Mouse (Mus musculus) gonadal fat pad, adult 2 months (tissue): ENCODE measurements around the gene Ppp3cb. TPM values are rescaled to one million over a fixed set of nuclear protein-coding genes. Genes with fewer than 3 reads are reported as not detected.
A peak's percentile ranks its signal among the peaks of the same experiment; 100 is the strongest.

Experiments used
- DNase-seq: peaks from one replicate; pipeline ENCODE4 v3.0.0-alpha.2; 2012; ENCODE audit warnings: low read depth
- polyA plus RNA-seq: library from polyadenylated mRNA; depleted of rRNA; stranded (reverse); fragments of >200 nt; gene quantifications from 2 replicates; pipeline ENCODE4 v1.2.3, GENCODE M21; 2012; rRNA removed

The Ppp3cb gene
- 13.9 and 16.8 TPM in 2 replicates for polyA plus RNA-seq

DNA sequence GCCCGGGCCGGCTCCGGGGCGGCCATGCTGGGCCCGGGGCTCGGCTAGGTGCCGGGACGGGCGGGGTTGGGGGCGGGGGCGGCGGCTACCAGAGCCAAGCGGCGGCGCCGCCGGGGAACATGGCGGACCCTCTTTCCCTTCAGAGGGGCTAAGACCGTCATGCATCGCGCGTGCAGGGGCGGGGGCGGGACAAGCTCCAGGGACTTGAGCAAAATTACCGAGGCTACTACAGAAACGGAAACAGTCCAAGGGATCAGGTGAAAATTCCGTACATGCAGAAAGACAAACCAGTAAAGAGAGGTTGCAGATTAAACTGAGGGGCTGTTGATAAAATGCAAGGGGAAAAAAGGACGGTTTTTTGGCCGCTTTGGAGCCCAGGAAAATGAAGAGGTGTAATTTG is at the start of gene Ppp3cb:
Gene Ppp3cb, minus strand, starts transcription at position 159 of the 400 bp plus-strand sequence.
- DNase-seq, result peak; percentile 46

DNA sequence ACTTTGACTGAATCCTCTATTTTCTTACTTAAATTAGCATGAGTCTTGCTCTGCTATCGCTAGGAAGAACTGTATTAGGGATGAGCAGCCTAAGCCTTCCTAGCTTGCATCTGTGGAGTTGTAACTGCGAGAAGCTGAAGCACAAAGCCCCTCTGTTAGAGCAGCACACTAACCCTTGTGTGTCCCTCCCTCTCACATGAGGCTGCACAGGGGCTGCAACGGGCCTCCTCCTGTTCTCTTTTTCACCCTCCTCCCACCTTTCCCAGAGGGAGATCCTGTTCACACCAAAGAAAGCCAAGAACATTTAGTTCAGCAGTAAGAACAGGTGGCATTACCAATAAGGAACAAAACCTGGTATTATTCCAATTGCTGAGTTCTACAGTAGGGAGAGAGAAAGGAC is 49.4 kb upstream of the Ppp3cb start:
- no peak for DNase-seq

DNA sequence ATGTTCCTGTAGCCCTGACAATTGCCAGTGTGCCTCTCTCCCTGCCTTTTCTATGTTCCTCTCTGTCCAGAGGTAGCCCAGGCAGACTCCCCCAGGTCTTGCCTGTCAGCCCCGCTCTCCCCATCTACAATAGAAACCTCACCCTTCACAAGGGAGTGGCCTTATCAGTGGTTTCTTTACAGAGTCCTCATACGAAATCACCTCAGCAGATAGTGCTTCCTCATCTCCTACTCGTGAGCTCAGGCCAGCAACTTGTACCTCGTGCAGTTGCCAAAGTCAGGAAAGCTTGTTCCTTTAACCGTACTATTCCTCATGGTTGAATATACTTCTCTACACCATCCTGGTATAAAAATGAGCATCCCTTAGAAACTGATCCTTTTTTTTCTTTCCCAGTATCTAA is 41.1 kb upstream of the Ppp3cb start:
- DNase-seq, result no peak

DNA sequence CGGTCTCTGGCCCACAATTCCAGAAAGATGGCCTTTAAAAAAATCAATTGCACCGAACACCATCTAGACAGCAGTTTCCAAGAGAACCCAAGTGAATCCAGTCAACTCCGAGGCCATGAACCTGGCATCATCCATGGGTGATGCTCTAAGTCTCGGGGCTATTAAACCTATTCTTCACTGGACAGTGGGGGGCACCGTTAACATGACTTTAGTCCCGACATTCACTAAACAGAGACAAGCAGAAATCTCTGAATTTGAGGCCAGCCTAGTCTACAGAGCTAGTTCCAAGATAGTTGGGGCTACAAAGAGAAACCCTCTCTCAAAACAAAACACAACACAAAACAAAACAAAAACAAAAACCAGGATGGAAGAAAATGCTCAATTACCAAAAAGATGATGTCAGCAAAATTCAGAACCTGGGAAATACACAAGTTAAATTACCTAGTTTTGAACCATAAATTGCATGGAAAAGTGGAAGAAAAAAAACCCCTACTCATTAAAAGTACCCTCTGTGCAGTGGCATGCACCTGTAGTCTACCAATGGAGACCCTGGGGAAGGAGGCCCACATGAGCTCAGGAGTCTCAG is 32.5 kb upstream of the Ppp3cb start:
- DNase-seq, result no peak

DNA sequence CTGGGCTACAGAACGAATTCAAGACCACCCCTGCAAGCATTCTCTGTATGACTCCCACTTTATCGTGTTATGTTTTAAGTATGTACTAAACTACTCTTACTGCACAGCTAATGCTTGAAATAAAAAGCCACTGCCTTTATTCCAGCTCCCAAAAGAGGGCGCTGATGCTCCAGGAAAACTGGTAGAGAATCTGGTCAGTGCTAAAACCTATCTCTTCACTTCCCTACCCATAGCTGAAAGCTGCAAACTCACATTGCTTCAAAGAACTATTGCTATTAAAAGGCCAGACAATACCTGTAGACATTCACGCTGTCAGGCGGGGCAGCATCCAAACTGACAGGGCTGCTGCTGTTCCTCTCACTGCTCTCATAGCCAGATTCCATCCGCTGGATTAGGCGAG is 29.8 kb upstream of the Ppp3cb start:
- no peak for DNase-seq

DNA sequence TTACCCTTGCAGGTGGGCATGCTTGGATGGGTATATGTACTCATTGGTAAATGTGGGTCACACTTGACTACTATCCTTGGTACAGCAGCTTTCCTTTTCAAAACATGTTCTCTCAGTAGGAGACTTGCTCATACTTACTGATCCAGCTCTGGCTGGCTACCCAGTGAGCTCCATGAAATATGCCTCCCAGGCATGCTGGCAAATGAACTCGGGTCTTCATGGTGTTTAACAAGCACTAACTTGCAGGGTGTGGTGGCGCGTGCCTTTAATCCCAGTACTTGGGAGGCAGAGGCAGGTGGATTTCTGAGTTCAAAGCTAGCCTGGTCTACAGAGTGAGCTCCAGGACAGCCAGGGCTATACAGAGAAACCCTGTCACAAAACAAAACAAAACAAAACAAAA is 26.8 kb upstream of the Ppp3cb start:
- DNase-seq, result peak; percentile 26

DNA sequence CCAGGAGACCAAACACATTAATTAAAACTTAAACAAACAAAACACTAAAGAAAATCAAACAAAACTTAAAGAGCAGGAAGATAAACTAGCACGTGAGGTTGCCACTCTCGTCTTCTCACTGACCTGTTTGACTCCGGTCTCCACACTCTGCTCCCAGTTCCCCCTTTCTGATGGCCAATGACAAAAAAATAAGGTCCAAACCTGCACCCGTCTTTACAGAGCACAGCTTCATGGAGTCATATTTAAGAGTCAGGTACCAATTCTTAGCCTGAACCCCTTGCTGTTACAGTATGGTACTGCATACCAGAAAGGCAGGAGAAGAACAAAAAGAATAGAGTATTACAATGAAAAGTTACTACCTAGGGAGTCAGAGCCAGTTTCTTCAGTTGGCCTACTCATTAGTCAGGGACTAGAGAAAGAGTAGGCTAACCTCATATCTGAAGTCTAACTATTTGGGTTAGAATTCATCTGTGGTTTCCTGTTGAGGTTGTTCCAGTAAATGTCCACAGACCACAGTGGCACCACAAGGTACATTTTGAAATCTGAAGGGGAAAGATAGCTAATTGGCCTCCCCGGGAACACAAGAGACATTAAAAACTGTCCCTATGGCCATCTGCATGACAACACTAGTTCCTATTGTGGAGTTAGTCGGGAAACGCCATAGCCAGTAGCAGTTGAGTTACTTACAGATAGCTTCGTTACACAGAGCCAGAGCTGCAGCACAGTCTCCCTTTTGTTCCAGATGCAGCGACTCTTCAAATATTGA is 19.1 kb upstream of the Ppp3cb start:
- DNase-seq, result no peak

DNA sequence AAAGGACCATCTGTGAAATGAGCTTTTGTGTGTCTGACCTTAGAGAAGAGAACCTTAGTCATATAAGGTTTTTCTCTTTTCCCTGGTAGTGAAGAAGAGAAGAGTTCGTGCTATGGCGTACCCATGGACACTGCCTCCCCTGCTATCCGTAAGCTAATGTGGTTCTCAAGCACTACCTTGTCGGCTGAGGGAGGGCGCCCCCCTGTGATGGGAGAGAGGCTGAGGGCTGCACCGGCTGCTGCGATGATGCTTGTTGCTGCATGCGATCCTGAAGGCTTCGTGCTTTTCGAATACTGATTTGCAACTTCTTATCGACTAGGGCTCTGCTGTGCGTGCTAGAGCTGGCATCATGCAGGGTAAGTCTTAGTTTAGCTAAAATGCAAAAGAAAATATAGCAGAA is 18.3 kb upstream of the Ppp3cb start:
- DNase-seq, result no peak

DNA sequence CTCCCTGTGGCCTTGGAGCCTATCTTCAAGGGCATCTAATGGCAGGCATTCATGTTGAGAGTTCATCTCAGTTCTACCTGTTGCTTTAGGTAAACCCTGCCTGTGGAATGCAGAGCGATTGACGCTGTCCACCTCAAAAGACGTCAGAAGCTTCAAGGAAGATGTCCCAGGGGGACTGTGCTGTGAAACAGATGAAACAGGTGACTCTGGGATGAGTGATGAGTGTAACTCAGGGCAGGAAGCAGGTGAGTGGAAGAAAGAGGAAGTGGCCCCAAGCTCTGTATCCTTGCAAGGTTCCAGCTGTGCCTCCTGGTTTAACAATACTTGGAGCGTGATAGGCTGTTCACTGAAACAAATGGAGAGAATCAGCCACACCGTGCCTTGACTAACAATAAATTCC is 15.5 kb upstream of the Ppp3cb start:
- no peak for DNase-seq

DNA sequence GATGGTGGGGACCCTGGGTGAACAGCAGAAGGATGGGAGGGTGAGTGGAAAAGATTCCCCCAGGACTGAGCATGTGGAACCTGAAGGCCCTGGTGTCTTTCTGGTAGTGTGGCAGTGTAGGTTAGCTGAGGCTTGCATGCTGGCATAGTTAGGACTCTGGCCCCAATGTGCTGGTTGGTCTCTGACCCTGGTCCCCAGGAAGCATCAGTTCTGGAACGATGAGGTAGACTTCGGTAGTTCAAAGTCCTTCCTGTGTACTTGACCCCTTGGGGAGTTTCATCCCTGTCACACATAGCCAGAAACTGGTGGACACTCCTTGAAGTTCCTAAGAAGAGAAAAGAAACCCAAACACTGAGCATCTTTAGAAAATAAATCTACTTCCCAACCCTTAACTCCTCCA is 3.8 kb upstream of the Ppp3cb start:
- DNase-seq, result no peak

DNA sequence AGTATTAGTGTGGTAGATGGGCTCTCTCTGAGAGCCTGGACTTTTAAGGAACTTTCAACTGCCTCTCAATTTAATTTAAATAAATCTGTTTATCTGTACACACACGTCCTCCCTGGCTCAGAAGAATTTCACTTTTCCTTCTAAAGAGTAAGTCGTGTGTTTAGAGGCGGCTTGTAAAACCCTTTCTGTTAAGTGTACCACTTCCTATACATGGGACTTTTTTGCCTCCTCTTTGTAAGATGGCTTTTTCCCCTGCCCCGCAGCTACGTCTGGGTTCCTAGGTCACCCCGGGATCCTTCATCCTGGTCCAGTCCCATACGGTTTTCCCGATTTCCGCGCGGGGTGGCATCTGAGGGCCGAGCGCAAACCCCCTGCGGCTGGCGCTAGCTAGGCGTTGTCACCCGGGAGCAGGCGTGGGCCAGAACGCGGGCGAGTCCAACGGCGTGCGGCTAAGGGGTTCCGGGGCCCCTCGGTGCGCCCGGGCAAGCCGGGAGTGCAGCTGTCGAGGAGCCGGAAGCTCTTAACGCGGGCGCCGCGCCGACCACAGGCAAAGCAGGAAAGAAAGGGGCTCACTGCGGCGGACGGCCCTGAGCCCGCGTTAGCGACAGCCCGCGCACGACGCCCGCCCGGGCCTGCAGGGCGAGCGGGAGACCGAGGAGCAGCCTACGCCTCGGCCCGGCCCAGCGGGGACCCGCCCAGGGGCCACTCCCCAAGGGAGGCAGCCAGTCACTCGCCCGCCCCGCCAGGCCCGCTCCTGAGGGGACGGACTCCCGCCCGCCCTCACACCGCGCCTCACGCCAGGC is 643 bp downstream of the Ppp3cb start:
- DNase-seq, result no peak

DNA sequence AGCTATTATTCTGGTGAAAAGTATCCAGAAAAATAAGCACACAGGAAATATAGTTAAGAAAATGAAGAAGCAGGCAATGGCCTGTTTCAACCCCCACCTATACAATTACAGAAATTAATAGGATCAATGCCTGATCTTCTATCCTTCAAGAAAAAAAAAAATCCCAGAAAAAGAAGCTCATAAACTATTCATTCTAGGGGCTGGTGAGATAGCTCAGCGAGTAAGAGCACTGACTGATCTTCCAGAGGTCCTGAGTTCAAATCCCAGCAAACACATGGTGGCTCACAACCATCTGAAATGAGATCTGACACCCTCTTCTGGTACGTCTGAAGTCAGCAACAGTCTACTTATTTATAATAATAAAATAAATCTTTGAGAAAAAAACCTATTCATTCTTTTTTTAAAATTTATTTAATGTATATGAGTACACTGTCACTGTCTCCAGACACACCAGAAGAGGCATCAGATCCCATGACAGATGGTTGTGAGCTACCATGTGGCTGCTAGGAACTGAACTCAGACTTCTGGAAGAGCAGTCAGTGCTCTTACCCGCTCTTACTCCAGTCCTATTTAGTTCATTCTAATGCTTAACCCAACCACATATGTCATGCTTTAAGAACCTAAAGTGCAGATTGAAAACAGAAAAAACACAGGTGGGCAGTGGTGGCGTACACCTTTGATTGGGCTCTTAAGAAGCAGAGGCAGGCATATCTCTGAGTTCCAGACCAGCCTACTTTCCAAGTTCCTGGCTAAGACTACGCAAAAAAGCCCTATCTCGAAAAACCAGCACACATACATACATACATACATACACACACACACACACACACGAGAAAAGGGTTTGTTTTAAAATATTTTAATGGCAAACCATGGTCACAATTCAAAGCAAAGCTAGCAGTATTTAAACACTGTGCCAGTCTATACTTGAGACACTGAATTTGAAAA is 1.6 kb downstream of the Ppp3cb start:
- no peak for DNase-seq

DNA sequence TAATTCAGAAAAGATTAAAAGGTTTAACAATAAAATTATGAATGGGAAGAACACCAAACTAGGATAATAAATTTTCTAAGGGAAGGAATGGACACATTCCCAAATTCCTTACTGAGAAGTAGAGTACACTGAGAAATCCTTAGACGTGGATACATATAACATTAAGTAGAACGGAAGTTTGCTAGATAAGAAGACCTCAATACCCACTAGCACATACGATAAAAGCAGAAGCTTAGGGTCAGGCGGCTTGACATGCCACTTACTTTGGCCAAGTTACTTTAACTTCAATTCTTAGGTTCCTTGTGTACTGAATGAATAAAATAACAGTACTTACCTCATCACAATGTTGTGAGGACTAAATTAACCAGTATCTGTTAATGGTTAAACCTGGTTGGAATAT is 16.7 kb downstream of the Ppp3cb start:
- no peak for DNase-seq

DNA sequence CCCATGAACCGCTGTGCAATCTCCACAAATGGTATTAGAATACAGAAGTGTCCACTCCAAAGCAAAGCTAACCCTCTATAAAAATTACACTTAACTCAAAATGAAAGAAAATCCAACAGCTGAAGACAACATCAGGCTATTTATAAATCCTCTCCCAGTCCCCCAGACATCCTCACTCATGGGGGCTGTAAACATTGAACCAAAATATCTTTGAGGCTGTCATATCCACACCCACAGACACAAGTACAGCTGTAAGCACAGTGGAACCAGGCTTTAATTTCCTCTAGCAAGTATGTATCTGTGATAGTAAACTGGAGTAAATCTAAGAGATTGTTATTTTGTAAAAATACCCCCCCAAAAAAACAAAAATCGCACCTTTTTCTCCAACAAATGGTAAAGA is 26.2 kb downstream of the Ppp3cb start:
- no peak for DNase-seq

DNA sequence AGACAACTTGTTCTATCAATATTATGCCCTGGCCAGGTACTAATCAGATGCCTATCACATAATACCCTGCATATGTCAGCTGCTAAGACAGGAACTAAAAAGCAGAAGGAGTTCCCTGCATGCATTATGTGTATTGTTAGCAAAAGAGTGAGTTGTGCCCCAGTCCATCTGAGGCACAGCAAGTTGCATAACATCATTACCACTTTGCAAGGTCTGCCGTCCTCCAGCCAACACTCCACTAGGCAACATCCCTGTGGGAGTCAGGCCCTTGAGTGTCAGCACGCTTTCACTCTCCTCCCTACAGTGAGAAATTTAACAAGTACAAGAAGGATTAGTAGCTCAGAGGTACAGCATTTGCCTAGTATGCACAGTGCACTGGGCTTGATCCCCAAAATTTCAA is 37.9 kb downstream of the Ppp3cb start:
- DNase-seq, result no peak

DNA sequence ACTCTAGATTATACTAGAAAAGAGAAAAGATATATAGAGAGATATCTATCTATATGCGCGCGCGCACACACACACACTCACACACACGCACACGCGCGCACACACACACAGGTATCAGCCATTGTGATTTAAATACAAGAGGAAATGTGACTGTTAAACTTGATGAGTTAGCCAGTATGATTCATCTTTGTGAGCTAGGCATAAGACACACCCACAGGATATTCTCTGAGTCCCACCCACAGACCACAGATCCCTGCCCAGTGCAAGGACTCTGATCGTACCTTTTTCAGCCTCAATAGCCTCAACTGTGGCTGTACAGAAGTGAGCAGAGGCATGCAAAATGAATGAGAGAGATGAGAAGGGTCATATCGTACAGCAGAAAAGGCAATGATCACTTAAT is 43.4 kb downstream of the Ppp3cb start:
- no peak for DNase-seq

DNA sequence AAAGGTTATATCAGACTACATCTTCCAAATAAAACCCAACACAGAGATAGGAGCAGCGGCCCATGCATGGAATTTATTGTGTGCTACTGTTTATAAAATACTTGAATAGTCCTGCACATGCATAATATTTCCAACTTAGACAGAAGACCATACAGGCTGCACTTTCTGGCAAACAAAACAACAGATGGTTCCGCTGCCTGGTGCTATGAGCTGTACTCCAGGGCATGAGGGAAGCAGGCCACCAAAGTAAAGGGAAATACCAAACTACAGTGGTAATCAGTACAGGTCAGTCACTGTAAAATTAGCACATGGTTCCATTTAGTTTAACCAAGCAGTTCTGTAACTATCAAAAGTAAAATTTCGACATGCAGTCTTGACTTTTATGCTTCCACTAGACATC is 46.4 kb downstream of the Ppp3cb start:
- no peak for DNase-seq

DNA sequence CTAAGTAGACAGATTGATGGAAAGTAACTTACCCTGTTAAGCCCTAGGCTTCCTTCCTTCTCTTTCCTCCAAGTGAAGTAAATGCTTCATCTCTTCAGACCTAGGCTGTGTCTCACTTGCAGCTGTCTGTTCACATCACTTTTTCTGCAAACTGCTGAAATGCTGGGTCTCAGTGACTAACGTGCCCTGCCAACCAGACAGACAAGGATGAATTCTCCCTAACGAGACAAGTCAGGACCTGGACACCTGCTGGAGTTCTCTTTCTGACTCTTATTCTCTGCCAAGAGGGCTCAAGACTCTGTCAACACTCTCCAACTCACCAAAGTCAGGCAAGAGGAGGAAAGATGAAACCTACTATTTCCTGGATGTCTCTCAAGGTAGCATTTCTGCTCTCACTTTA is 49.8 kb downstream of the Ppp3cb start, which contains the start of gene Mss51:
Gene Mss51, minus strand, starts transcription at position 299 of the 400 bp plus-strand sequence.
- DNase-seq, result no peak

DNA sequence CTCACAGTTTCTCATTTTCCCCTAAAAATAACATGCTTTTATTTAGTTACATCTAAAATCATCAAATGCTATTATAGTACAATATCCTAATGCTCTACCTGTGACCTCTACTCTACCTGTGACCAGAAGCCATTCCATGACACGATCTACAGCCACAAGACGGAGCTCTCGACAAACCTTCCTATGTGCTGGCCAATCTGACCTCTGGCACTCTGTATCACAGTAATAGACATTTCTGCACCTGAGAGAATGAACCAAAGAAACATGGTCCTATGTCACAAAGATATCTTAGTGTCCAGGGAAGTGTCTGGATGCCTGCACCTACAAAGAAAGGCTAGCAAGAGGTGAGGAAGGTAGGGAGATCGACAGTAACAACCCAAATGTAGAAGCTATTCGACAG is 60.3 kb downstream of the Ppp3cb start:
- no peak for DNase-seq

DNA sequence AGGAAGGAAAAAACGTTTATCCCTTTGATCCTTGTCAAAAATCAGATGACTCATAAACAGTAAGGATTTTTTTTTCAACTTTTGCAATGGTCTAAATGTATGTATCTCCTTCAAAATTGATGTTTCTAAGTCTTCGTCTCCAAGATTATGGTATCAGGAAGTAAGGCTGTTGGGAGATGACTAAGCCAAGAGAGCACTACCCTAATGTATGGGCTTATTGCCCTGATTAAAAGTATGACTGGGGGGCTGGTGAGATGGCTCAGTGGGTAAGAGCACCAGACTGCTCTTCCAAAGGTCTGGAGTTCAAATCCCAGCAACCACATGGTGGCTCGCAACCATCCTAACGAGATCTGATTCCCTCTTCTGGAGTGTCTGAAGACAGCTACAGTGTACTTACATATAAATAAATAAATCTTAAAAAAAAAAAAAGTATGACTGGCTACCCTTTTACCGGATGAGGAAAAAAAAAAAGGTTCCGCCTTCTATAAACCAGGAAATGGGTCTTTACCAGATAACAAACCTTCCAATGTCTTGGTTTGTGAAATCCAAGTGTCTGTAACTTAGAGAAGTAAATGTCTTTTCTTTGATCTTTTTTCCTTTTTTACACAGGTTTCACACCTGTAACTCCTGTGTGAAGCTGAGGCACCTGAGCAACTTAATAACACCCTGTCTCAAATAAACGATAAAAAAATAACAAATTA is 64.2 kb downstream of the Ppp3cb start:
- no peak for DNase-seq

DNA sequence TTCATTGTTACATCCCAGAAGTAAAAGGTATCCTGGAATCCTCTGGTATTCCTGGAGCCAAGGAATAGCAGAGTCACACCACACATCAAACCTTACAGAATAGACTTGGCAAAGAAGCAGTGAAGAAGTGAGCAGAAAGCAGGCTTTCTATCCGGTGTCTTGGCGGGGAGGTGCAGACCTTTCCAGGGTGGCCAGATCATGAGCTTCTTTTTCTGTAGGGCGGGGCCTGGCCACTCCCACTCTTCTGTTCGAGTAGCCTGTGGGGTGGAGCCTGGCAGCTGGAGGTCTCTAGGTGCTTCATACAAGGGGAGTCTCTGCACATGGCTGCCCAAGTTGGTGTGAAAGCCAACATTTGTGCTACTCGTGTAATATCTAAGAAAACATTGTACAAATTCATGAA is 65.2 kb downstream of the Ppp3cb start:
- no peak for DNase-seq
